Mouse (Mus musculus) lung, embryonic 16.5 days (tissue): Measurements from ENCODE around the gene Rp9. TPM values are rescaled to one million over a fixed set of nuclear protein-coding genes. Genes with fewer than 3 reads are reported as not detected.

Experiments used
- ATAC-seq: fragments of 200-750 bp; cut with Nextera tagmentation; 2 replicates; pipeline ENCODE4 v1.8.0; 2017; ENCODE audit warnings: low read depth, mild to moderate bottlenecking, moderate library complexity
- H3K27ac ChIP-seq: fragments of 300-500 bp; sonication (generic); 2 replicates; pipeline ENCODE4 v1.5.1; 2014; ENCODE audit warnings: mild to moderate bottlenecking, control low read depth, low read length
- H3K27me3 ChIP-seq: fragments of 300-500 bp; sonication (generic); 2 replicates; pipeline ENCODE4 v1.6.1; 2014; ENCODE audit warnings: low read depth, low read length, mixed read lengths; ENCODE audit not compliant: control insufficient read depth, insufficient read depth
- H3K36me3 ChIP-seq: fragments of 300-500 bp; sonication (generic); 2 replicates; pipeline ENCODE4 v1.6.1; 2014; ENCODE audit warnings: low read length; ENCODE audit not compliant: control insufficient read depth, insufficient read depth
- H3K4me1 ChIP-seq: fragments of 300-500 bp; sonication (generic); replicated peaks from 2 replicates; pipeline ENCODE4 v1.6.1; 2014; ENCODE audit warnings: low read length, mixed read lengths; ENCODE audit not compliant: control insufficient read depth, insufficient read depth
- H3K4me2 ChIP-seq: fragments of 300-500 bp; sonication (generic); 2 replicates; pipeline ENCODE4 v1.6.1; 2014; ENCODE audit warnings: low read depth, low read length, control low read depth
- H3K4me3 ChIP-seq: fragments of 300-500 bp; sonication (generic); 2 replicates; pipeline ENCODE4 v1.5.1; 2014; ENCODE audit warnings: mild to moderate bottlenecking, low read length, control low read depth
- H3K9ac ChIP-seq: fragments of 300-500 bp; sonication (generic); 2 replicates; pipeline ENCODE4 v1.6.1; 2014; ENCODE audit warnings: low read length, control low read depth
- H3K9me3 ChIP-seq: fragments of 300-500 bp; sonication (generic); 2 replicates; pipeline ENCODE4 v1.6.1; 2016; ENCODE audit warnings: low read length; ENCODE audit not compliant: control insufficient read depth
- WGBS: fragments of 180-500 bp; shearing (Covaris S2); extraction: QIAGEN DNeasy Blood & Tissue Kit; methylation state at CpG from one replicate; pipeline ENCODE4 v1.1.7; 2014; 5-methylcytosine and 5-hydroxymethylcytosine counted together
- polyA plus RNA-seq: library from polyadenylated mRNA; unstranded; fragments of >200 nt; fragmentation: Nextera tagmentation; extraction: Ambion mirVana; gene quantifications from 2 replicates; pipeline ENCODE4 v1.2.1, GENCODE M21; 2015

The Rp9 gene
- polyA plus RNA-seq, result 60.9 and 64.5 TPM in 2 replicates

GRCm38 (mm10) chr9:22469643-22470042 lies at the start of gene Rp9:
Gene Rp9 (minus strand): TSS chr9:22469743.
- peak within 1 kb of the TSS; percentile 61 for H3K4me2 ChIP-seq
- no peaks in the 10 kb centered on the region for H3K27me3 ChIP-seq
- H3K9ac ChIP-seq, result peak within 1 kb of the TSS; percentile 96
- H3K9me3 ChIP-seq, result no peaks in the 10 kb centered on the region
- peaks cover 3% of the 10 kb centered on the region for H3K4me1 ChIP-seq
- 0 out of 2 replicates have a peak, but pooled peaks cover 3% of the 10 kb centered on the region for H3K36me3 ChIP-seq
- 91% methylated on average over 3 of the region's 3 CpGs for WGBS
- H3K27ac ChIP-seq, result peak within 1 kb of the TSS; percentile 4; the same call in 1 of the 2 replicates
- H3K4me3 ChIP-seq, result peak within 1 kb of the TSS; percentile 86
- ATAC-seq, result no peak

GRCm38 (mm10) chr9:22518394-22519041 lies 49.0 kb upstream of the Rp9 start:
- no peaks in the 10 kb centered on the region for H3K9me3 ChIP-seq
- no peaks in the 10 kb centered on the region for H3K27me3 ChIP-seq
- ATAC-seq, result peak; percentile 76; the same call in 1 of the 2 replicates
- H3K4me3 ChIP-seq, result no peak overlapping the region
- H3K4me1 ChIP-seq, result no peaks in the 10 kb centered on the region
- no peak overlapping the region for H3K4me2 ChIP-seq
- H3K27ac ChIP-seq, result no peak overlapping the region
- 87% methylated on average over 3 of the region's 3 CpGs for WGBS
- H3K36me3 ChIP-seq, result no peaks in the 10 kb centered on the region
- H3K9ac ChIP-seq, result no peak overlapping the region

GRCm38 (mm10) chr9:22515076-22515475 lies 45.5 kb upstream of the Rp9 start:
- 75% methylated on average over 4 of the region's 4 CpGs for WGBS
- H3K4me1 ChIP-seq, result no peaks in the 10 kb centered on the region
- no peaks in the 10 kb centered on the region for H3K9me3 ChIP-seq
- no peak overlapping the region for H3K27ac ChIP-seq
- H3K9ac ChIP-seq, result no peak overlapping the region
- no peaks in the 10 kb centered on the region for H3K36me3 ChIP-seq
- H3K27me3 ChIP-seq, result no peaks in the 10 kb centered on the region
- H3K4me3 ChIP-seq, result no peak overlapping the region
- no peak overlapping the region for H3K4me2 ChIP-seq
- ATAC-seq, result no peak

GRCm38 (mm10) chr9:22505574-22505973 lies 36.0 kb upstream of the Rp9 start:
- 82% methylated on average over 2 of the region's 2 CpGs for WGBS
- H3K4me2 ChIP-seq, result no peak overlapping the region
- no peak overlapping the region for H3K27ac ChIP-seq
- H3K9ac ChIP-seq, result no peak overlapping the region
- no peaks in the 10 kb centered on the region for H3K36me3 ChIP-seq
- no peaks in the 10 kb centered on the region for H3K4me1 ChIP-seq
- H3K9me3 ChIP-seq, result no peaks in the 10 kb centered on the region
- no peak for ATAC-seq
- H3K27me3 ChIP-seq, result no peaks in the 10 kb centered on the region
- no peak overlapping the region for H3K4me3 ChIP-seq

GRCm38 (mm10) chr9:22503581-22503980 lies 34.0 kb upstream of the Rp9 start:
- Histone ChIP-seq H3K27me3 (no peaks in the 10 kb centered on the region), H3K9ac (no peak overlapping the region), H3K36me3 (no peaks in the 10 kb centered on the region), H3K27ac (no peak overlapping the region), H3K4me2 (no peak overlapping the region), H3K9me3 (no peaks in the 10 kb centered on the region), H3K4me1 (no peaks in the 10 kb centered on the region), H3K4me3 (no peak overlapping the region)
- no peak for ATAC-seq
- 85% methylated on average over 5 of the region's 5 CpGs for WGBS

GRCm38 (mm10) chr9:22502972-22503371 lies 33.4 kb upstream of the Rp9 start:
- no peaks in the 10 kb centered on the region for H3K4me1 ChIP-seq
- no peaks in the 10 kb centered on the region for H3K9me3 ChIP-seq
- no peak for ATAC-seq
- no peak overlapping the region for H3K27ac ChIP-seq
- H3K27me3 ChIP-seq, result no peaks in the 10 kb centered on the region
- no peak overlapping the region for H3K4me3 ChIP-seq
- H3K36me3 ChIP-seq, result no peaks in the 10 kb centered on the region
- WGBS, result 58% methylated on average over 2 of the region's 2 CpGs
- no peak overlapping the region for H3K4me2 ChIP-seq
- no peak overlapping the region for H3K9ac ChIP-seq

GRCm38 (mm10) chr9:22497021-22497767 lies 27.7 kb upstream of the Rp9 start:
- 66% methylated on average over 6 of the region's 6 CpGs for WGBS
- Histone ChIP-seq H3K4me1 (no peaks in the 10 kb centered on the region), H3K4me2 (no peak overlapping the region), H3K4me3 (no peak overlapping the region), H3K27ac (no peak overlapping the region), H3K36me3 (no peaks in the 10 kb centered on the region), H3K9ac (no peak overlapping the region), H3K9me3 (no peaks in the 10 kb centered on the region), H3K27me3 (no peaks in the 10 kb centered on the region)
- ATAC-seq, result no peak

GRCm38 (mm10) chr9:22495133-22495532 lies 25.6 kb upstream of the Rp9 start:
- no peak for ATAC-seq
- no peak overlapping the region for H3K4me3 ChIP-seq
- WGBS, result 94% methylated on average over 2 of the region's 2 CpGs

GRCm38 (mm10) chr9:22494203-22494807 lies 24.8 kb upstream of the Rp9 start:
- WGBS, result 79% methylated on average over 9 of the region's 9 CpGs
- Histone ChIP-seq H3K36me3 (no peaks in the 10 kb centered on the region), H3K9ac (no peak overlapping the region), H3K4me2 (no peak overlapping the region), H3K27ac (no peak overlapping the region), H3K9me3 (no peaks in the 10 kb centered on the region), H3K27me3 (no peaks in the 10 kb centered on the region), H3K4me1 (no peaks in the 10 kb centered on the region), H3K4me3 (no peak overlapping the region)
- ATAC-seq, result no peak

More at GRCm38 (mm10) chr9:22495133-22495532, 25.6 kb upstream of the Rp9 start:
- H3K4me1 ChIP-seq, result no peaks in the 10 kb centered on the region
- H3K27me3 ChIP-seq, result no peaks in the 10 kb centered on the region
- H3K9ac ChIP-seq, result no peak overlapping the region
- H3K36me3 ChIP-seq, result no peaks in the 10 kb centered on the region
- no peak overlapping the region for H3K4me2 ChIP-seq
- H3K9me3 ChIP-seq, result no peaks in the 10 kb centered on the region
- no peak overlapping the region for H3K27ac ChIP-seq
